Mouse (Mus musculus) liver, embryonic 14.5 days (tissue): Measurements from ENCODE around the gene Gtpbp1.

Experiments
- CTCF ChIP-seq: IDR thresholded peaks from 2 replicates; pipeline ENCODE4 v1.5.1; 2016; ENCODE audit warnings: antibody characterized with exemption, low read depth, control low read depth
- EP300 ChIP-seq: IDR thresholded peaks from 2 replicates; pipeline ENCODE4 v1.6.1; 2016; ENCODE audit warnings: antibody characterized with exemption, low read depth

- TF ChIP-seq EP300: no peak
- TF ChIP-seq CTCF: no peak
Measured at GRCm38 (mm10) chr15:79728311-79728710, 37.7 kb downstream of the Gtpbp1 start.
